Mouse (Mus musculus) embryonic facial prominence, embryonic 12.5 days (tissue): ENCODE results near the gene 4930578G10Rik. TPM values are rescaled to one million over a fixed set of nuclear protein-coding genes. Genes with fewer than 3 reads are reported as not detected.

ENCODE experiments used
- ATAC-seq: fragments of 200-750 bp; cut with Nextera tagmentation; 2 replicates; pipeline ENCODE4 v1.8.0; 2017; ENCODE audit not compliant: insufficient number of reproducible peaks, insufficient read depth, low FRiP score, low TSS enrichment
- H3K27ac ChIP-seq: fragments of 300-500 bp; sonication (generic); 2 replicates; pipeline ENCODE4 v1.5.1; 2016; ENCODE audit warnings: mild to moderate bottlenecking
- H3K27me3 ChIP-seq: fragments of 300-500 bp; sonication (generic); 2 replicates; pipeline ENCODE4 v1.6.1; 2016; ENCODE audit warnings: mild to moderate bottlenecking, moderate library complexity
- H3K36me3 ChIP-seq: fragments of 300-500 bp; sonication (generic); 2 replicates; pipeline ENCODE4 v1.6.1; 2016; ENCODE audit warnings: mild to moderate bottlenecking
- H3K4me1 ChIP-seq: fragments of 300-500 bp; sonication (generic); 2 replicates; pipeline ENCODE4 v1.6.1; 2016
- H3K4me2 ChIP-seq: fragments of 300-500 bp; sonication (generic); replicated peaks from 2 replicates; pipeline ENCODE4 v1.6.1; 2016; ENCODE audit warnings: mild to moderate bottlenecking, moderate library complexity
- H3K4me3 ChIP-seq: fragments of 300-500 bp; sonication (generic); 2 replicates; pipeline ENCODE4 v1.5.1; 2016; ENCODE audit warnings: mild to moderate bottlenecking
- H3K9ac ChIP-seq: fragments of 300-500 bp; sonication (generic); 2 replicates; pipeline ENCODE4 v1.6.1; 2016; ENCODE audit warnings: mild to moderate bottlenecking, moderate library complexity
- H3K9me3 ChIP-seq: fragments of 300-500 bp; sonication (generic); 2 replicates; pipeline ENCODE4 v1.6.1; 2016; ENCODE audit warnings: mild to moderate bottlenecking, moderate library complexity
- WGBS: fragments of 180-500 bp; shearing (Covaris S2); methylation state at CpG from one replicate; pipeline ENCODE4 v1.1.7; 2016; 5-methylcytosine and 5-hydroxymethylcytosine counted together
- polyA plus RNA-seq: library from polyadenylated mRNA; unstranded; fragments of >200 nt; fragmentation: Nextera tagmentation; extraction: Ambion mirVana; gene quantifications from 2 replicates; pipeline ENCODE4 v1.2.1, GENCODE M21; 2016

Gene 4930578G10Rik
- polyA plus RNA-seq, 1 experiment from 2014 or later, result 0.38 TPM

DNA sequence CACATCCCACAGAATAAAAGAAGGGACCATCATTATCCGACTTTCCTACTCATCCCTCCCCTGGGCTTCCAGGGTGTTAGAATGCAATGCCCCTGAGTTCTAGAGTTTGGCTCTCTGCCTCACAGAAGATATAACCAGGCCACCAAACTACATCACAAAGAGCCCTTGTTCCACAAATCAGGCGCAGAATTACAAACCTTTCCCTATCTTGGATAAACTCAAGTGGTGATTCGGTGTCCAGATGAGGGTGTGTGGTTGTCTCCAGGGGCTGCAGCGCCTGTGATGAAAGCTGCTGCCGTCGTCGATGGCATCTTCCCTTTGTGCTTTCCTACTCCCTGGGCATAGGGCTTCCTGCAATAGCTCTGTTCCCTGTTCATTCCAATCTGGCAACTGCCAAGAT, 138.8 kb downstream of the 4930578G10Rik start, which contains the start of gene Fam205c:
Gene Fam205c (minus strand): TSS at position 101 of the 400 bp plus-strand sequence.
- Histone ChIP-seq H3K4me2 (no peak within 1 kb of the TSS), H3K9me3 (no peaks in the 10 kb centered on the region), H3K27ac (no peak within 1 kb of the TSS), H3K36me3 (no peaks in the 10 kb centered on the region), H3K4me3 (no peak within 1 kb of the TSS), H3K4me1 (no peaks in the 10 kb centered on the region), H3K27me3 (no peaks in the 10 kb centered on the region), H3K9ac (no peak within 1 kb of the TSS)
- no peak for ATAC-seq
- WGBS, result 81% methylated on average over 7 of the region's 7 CpGs

DNA sequence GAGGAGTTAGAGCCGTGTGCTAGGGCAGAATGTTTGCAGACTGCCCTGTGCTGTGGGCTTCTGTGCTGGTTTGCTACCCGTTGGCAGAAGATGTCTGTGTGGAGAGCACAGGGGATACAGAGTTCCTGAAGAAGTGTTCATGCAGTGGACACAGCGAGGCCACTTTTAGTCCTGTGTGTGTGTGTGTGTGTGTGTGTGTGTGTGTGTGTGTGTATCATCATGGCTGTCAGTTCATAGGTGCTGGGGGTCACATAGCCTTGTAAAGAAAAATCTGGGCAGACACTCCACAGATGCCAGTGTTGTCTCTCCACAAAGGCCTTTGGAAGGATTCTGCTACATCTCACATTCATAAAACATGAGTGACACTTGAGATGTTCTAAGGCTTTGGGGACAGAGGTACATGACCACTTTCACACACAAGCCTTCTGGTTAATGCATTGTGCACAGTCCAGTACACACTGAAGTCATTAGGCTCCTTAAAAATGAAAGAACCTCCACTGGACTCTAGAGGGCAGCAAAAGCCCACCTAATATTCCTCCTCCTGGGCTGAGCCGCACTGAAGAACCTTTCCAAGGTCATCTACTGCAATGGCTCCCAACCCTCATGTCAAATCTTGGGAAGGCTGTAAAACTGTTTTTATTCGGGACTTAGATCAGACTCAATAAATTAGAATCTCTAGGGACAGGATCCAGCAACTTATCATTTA, 141.4 kb downstream of the 4930578G10Rik start:
- H3K4me3 ChIP-seq, result no peak overlapping the region
- peak; percentile 81; the same call in 1 of the 2 replicates for ATAC-seq
- H3K4me1 ChIP-seq, result no peaks in the 10 kb centered on the region
- no peak overlapping the region for H3K4me2 ChIP-seq
- WGBS, result 33% methylated on average over 5 of the region's 5 CpGs
- no peak overlapping the region for H3K9ac ChIP-seq
- H3K27ac ChIP-seq, result no peak overlapping the region
- H3K36me3 ChIP-seq, result no peaks in the 10 kb centered on the region
- H3K9me3 ChIP-seq, result no peaks in the 10 kb centered on the region
- no peaks in the 10 kb centered on the region for H3K27me3 ChIP-seq

DNA sequence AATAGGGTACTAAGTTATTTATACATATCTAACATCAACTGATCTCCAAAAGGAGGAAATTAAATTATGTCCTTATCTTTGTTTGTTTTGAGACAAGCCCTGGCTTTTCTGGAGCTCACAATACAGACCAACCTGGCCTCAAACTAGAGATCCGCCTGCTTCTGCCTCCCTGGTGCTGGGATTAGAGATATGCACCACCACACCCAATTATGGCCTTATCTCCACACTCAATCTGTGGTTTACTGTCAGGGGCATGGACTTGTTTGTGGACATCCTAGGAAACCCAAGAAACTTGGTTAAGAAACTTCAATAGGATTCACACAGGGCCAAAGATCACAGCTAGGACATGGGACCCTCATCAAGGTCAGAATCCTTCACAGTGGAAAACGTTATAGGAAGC, 142.3 kb downstream of the 4930578G10Rik start:
- H3K4me2 ChIP-seq, result no peak overlapping the region
- H3K4me3 ChIP-seq, result no peak overlapping the region
- 77% methylated on average over 2 of the region's 2 CpGs for WGBS
- no peak overlapping the region for H3K27ac ChIP-seq
- H3K27me3 ChIP-seq, result no peaks in the 10 kb centered on the region
- no peaks in the 10 kb centered on the region for H3K4me1 ChIP-seq
- H3K9me3 ChIP-seq, result no peaks in the 10 kb centered on the region
- no peaks in the 10 kb centered on the region for H3K36me3 ChIP-seq
- ATAC-seq, result no peak
- no peak overlapping the region for H3K9ac ChIP-seq

DNA sequence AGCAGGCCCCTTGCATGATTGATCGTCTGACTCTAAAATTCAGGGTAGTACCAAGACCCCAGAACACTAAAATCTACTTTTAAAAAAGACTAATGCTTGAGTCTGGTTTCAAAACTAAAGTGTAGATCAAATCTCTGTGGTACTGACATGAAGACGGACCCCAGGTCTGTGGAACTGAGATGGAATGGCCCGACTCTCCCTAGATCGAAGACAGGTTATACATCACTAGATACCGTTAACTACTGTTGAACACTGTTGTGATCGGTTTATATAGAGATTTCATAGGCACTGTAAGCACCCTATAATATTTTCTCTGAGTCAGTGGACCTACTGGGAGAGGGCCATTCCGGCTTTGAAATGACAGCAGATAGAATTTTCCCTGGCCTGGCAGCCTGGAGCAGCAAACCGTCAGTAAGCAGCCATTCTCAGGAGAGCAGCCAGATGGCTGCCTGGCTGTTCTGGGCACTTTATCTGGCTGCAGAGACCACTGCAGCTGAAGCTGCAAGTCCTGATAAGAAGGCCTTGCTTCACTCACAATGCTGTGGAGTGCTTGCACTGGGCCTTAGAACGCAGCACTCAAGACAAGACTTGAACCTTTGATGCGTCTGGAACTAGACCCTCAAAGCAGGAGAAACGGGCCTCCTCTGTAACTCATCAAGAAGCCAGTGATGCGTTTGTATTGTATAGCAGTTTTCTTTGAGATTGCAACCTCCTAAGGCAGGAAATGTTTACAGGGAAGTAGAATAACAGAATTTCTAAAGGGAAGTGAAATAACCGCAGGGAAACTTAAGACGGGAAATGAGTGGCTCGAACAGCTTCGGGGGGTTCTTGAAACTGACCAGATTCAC, 144.7 kb downstream of the 4930578G10Rik start:
- Histone ChIP-seq H3K27ac (no peak overlapping the region), H3K36me3 (no peaks in the 10 kb centered on the region), H3K4me3 (no peak overlapping the region), H3K27me3 (no peaks in the 10 kb centered on the region), H3K4me2 (no peak overlapping the region), H3K9me3 (no peaks in the 10 kb centered on the region), H3K9ac (no peak overlapping the region), H3K4me1 (no peaks in the 10 kb centered on the region)
- ATAC-seq, result no peak
- 79% methylated on average over 16 of the region's 16 CpGs for WGBS

DNA sequence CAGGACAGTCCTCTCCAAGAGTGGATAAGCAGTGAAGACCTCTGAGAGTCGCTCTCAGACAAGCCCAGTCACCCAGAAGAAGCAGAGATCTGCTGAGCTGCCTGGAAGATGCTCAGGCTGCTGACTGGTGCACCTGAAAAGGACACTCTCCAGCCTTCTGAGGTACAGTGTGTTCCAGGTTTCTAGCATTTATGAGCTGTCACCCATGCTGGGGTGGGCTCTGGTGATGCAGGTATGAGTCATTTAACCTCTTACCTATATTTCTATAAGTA, 145.3 kb downstream of the 4930578G10Rik start:
- H3K27ac ChIP-seq, result no peak overlapping the region
- H3K4me1 ChIP-seq, result no peaks in the 10 kb centered on the region
- H3K9me3 ChIP-seq, result no peaks in the 10 kb centered on the region
- no peak for ATAC-seq
- H3K27me3 ChIP-seq, result no peaks in the 10 kb centered on the region
- H3K4me2 ChIP-seq, result no peak overlapping the region
- H3K9ac ChIP-seq, result no peak overlapping the region
- H3K4me3 ChIP-seq, result no peak overlapping the region
- H3K36me3 ChIP-seq, result no peaks in the 10 kb centered on the region
- WGBS, result 39% methylated on average over 1 of the region's 1 CpGs

DNA sequence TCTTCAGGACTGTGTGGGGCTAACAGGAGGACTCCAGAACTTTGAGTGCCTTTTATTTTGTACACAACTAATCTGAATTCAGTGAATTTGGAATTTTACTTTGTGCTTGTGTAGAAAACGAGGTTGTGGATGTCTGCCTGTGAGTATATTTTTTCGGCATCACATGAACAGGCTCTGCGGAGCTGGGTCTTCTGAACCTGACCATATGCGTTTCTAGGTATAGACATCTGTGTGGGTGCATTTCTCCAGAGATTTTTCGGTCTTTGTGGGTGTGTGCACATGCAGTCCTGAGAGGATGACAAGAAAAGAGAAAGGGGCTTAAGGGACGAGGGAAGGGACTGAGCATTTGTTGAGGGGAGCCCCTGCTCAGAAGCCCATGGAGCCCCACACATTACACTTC, 151.6 kb downstream of the 4930578G10Rik start:
- no peak overlapping the region for H3K4me3 ChIP-seq
- H3K36me3 ChIP-seq, result no peaks in the 10 kb centered on the region
- no peak for ATAC-seq
- 89% methylated on average over 6 of the region's 6 CpGs for WGBS
- H3K9ac ChIP-seq, result no peak overlapping the region
- no peaks in the 10 kb centered on the region for H3K4me1 ChIP-seq
- no peak overlapping the region for H3K27ac ChIP-seq
- no peaks in the 10 kb centered on the region for H3K9me3 ChIP-seq
- H3K4me2 ChIP-seq, result no peak overlapping the region
- no peaks in the 10 kb centered on the region for H3K27me3 ChIP-seq

DNA sequence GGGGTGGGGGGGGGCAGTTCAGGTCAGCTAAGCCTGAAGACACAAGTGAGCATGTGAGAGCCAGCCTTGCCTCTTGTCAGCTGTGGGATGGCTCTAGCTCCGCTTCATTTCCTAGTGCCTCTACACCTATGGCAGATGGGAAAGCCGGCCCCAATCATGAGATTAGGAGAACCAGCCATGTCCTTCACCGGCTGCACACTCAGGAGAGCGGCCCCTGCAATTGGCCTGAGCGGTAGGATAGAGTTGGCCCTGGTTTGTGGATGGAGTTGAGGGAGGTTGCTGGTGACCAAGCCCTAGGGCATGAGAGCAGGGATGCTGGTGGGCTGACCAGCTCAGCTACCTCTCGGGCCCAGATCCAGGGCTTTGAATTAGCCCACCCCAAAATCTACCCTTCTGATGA, 153.5 kb downstream of the 4930578G10Rik start:
- Histone ChIP-seq H3K27me3 (no peaks in the 10 kb centered on the region), H3K9ac (no peak overlapping the region), H3K4me3 (no peak overlapping the region), H3K27ac (no peak overlapping the region), H3K4me2 (no peak overlapping the region), H3K36me3 (no peaks in the 10 kb centered on the region), H3K4me1 (no peaks in the 10 kb centered on the region), H3K9me3 (no peaks in the 10 kb centered on the region)
- WGBS, result 90% methylated on average over 6 of the region's 6 CpGs
- no peak for ATAC-seq

DNA sequence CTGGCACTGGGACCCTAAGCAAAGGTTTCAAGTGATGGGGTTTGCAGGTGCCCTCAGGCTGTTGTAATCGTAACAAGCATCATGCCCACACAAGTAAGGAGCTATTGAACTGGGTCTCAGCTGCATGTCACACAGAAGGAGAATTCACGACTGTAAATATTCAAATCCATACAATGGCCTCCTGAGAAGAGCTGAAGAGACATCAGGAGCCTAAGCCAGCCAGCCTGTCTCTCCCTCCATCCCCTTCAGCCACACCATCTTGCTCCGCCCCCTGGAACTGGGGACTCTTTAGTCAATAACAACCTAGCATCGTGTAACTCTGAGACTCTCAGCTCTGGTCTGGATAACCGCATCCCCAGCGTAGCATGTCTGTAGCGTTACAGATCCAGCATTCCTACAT, 155.8 kb downstream of the 4930578G10Rik start:
- Histone ChIP-seq H3K27me3 (no peaks in the 10 kb centered on the region), H3K4me2 (no peak overlapping the region), H3K4me3 (no peak overlapping the region), H3K9ac (no peak overlapping the region), H3K27ac (no peak overlapping the region), H3K4me1 (no peaks in the 10 kb centered on the region), H3K9me3 (no peaks in the 10 kb centered on the region), H3K36me3 (no peaks in the 10 kb centered on the region)
- ATAC-seq, result no peak
- 57% methylated on average over 7 of the region's 7 CpGs for WGBS

DNA sequence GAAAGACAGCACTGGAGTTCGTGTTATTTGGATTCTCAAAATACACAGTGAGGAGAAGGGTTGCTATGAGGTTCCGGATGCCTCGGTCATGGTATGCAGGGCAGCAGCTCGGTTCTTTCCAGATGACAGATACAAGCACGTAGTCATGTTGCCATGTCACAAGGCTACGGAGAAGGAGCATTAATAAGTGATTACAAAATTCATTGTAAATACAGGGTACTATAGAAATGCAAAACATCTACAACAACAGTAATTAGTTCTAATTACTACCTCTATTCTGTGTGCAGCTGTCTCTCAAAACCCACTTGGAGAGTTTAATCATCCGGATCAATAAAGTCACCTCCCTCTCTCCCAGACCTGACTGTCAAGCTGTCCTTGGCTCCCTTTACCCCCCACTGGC, 159.8 kb downstream of the 4930578G10Rik start:
- 70% methylated on average over 7 of the region's 7 CpGs for WGBS
- Histone ChIP-seq H3K9me3 (no peaks in the 10 kb centered on the region), H3K27ac (no peak overlapping the region), H3K4me2 (no peak overlapping the region), H3K9ac (no peak overlapping the region), H3K4me3 (no peak overlapping the region), H3K27me3 (no peaks in the 10 kb centered on the region), H3K4me1 (no peaks in the 10 kb centered on the region), H3K36me3 (no peaks in the 10 kb centered on the region)
- no peak for ATAC-seq

Other genes with a start within 250 kb of the 4930578G10Rik start
- not detected in 2 replicates for gene Fam205a2, start 207.4 kb upstream of the 4930578G10Rik start, polyA plus RNA-seq
- gene Gm10591, start 123.3 kb upstream of the 4930578G10Rik start, polyA plus RNA-seq, result not detected in 2 replicates
- gene Gm2564, start 105.8 kb upstream of the 4930578G10Rik start, polyA plus RNA-seq, result not detected in 2 replicates
- gene Ccl27b, start 80.3 kb upstream of the 4930578G10Rik start, polyA plus RNA-seq, result not detected in 2 replicates
- gene Il11ra2, start 73.7 kb upstream of the 4930578G10Rik start, polyA plus RNA-seq, result not detected in 2 replicates
- gene Ccl19, start 21.0 kb downstream of the 4930578G10Rik start, polyA plus RNA-seq, result 0.38 and 0.50 TPM in 2 replicates
- 15.5 and 16.7 TPM in 2 replicates for gene Ccl21a, start 38.4 kb downstream of the 4930578G10Rik start, polyA plus RNA-seq
- gene Fam205a1, start 118.3 kb downstream of the 4930578G10Rik start, polyA plus RNA-seq, result 0.06 and 0.08 TPM in 2 replicates
- gene Gm12394, start 121.2 kb downstream of the 4930578G10Rik start, polyA plus RNA-seq, result 0.48 and 0.49 TPM in 2 replicates
- gene Fam205c, start 138.7 kb downstream of the 4930578G10Rik start, polyA plus RNA-seq, result 0.74 and 1.6 TPM in 2 replicates
- 2.4 and 2.5 TPM in 2 replicates for gene Phf24, start 181.1 kb downstream of the 4930578G10Rik start, polyA plus RNA-seq
- 8.0 and 10.4 TPM in 2 replicates for gene Dnajb5, start 214.3 kb downstream of the 4930578G10Rik start, polyA plus RNA-seq
- gene 1700022I11Rik, start 234.1 kb downstream of the 4930578G10Rik start, polyA plus RNA-seq, result 0.56 and 0.70 TPM in 2 replicates